In the genomic region with DNA sequence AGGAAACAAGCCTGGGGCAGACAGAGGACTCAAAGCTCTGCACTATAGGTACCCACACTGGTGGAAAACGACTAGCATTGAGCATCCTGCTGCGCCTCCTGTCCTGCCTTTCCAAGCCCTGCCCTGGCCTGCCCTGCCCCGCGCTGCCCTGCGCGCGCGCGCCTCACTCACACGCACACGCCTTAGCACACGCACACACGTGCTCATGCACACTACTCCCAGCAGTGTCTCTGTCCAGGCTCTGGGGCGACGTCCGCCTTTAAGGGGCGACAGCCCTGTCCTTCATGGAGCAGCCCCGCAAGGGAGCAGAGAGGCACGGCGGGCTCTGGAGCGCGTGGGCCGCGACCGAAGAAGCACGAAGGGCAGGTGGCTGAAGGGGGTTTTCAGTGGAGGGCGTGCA, we compare ENCODE assay signal across 8 mouse cellular contexts. TPM values are rescaled to one million over a fixed set of nuclear protein-coding genes. Genes with fewer than 3 reads are reported as not detected.
A peak's percentile ranks its signal among the peaks of the same experiment; 100 is the strongest.
DNase-seq lines count a peak whose midpoint lies in the region.

No protein-coding gene starts in this region.

- peak; percentile 34 to 54 for DNase-seq in cerebellum, postnatal 25 days
- no peak for DNase-seq in cerebellum, adult 11-12 months
- peak; percentile 60 for DNase-seq in retina, postnatal 1 day
- DNase-seq in retina, embryonic 14.5 days (ENCODE audit: low spot score), result no peak
- DNase-seq in layer of hippocampus, postnatal 10 days (ENCODE audit: low spot score in 2 of 2), result peak; percentile 64 to 73
- peak; percentile 64 for DNase-seq in right cerebral cortex, adult 18-20 months
- no peak for DNase-seq in T-cell, adult 2 months (ENCODE audit: low spot score)
- DNase-seq in adrenal gland, adult 8-10 months, result no peak

RNA-seq across cellular contexts. Expression of a gene that starts 11.2 kb away (rescaled TPM):
- total RNA-seq in layer of hippocampus, postnatal 10 days (2021), result 10 to 100 TPM; 60.7 to 69.3 TPM
- under 1 TPM; 0.03 to 0.11 (median 0.08) TPM for total RNA-seq in adrenal gland, adult 8-10 months (2022)

Comparison
In these comparisons a context has a peak if more than half of its experiments do, and no peak if none do; other contexts are left out.
1. DNase-seq: peak in cerebellum, postnatal 25 days (2 of 2), retina, postnatal 1 day (single experiment), layer of hippocampus, postnatal 10 days (2 of 2) and right cerebral cortex, adult 18-20 months (single experiment); none in cerebellum, adult 11-12 months (single experiment), retina, embryonic 14.5 days (single experiment), T-cell, adult 2 months (single experiment) and adrenal gland, adult 8-10 months (single experiment).
2. RNA of a gene that starts 11.2 kb away (total RNA-seq): 60.7 to 69.3 TPM in layer of hippocampus, postnatal 10 days; 0.03 to 0.11 TPM in adrenal gland, adult 8-10 months; every median in the first group is over 10 times any median in the second.